8 mouse cellular contexts compared by ENCODE assay signal in the genomic region with DNA sequence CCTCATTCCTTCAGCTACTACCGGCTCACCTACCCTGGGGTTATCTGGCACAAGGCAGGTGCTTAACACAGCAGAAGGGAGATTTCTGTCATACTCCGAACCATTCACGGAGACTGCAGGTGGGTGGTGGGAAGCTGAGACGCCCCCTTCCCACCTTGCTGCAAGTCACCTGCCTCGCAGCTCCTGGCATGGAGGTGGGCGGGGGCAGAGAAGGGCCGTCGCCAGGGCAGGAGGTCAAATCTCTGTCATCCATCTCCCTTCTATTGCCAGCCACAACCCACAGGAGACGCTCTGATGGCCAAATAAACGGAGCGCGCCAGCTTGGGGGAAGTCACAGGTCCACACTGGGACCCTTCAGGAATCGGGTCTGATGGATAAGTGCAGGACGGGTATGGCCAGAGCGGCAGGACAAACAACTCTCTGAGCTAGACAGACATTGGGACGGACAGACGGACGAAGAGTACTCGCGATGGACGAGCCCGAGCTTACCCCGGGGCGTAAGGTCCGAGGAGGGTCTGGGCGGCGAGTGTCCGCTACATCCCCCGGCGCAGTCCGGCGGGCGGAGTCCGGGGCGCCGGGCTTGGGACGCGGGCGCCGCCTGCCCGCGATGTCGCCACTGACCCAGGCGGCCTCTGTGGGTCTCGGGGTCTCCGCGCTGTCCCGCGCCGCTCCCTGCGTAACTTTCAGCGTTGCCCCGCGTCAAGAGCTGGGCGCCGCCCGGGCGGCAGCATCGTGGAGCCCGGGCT. TPM values are rescaled to one million over a fixed set of nuclear protein-coding genes. Genes with fewer than 3 reads are reported as not detected.
DNase-seq lines count a peak whose midpoint lies in the region; ATAC-seq lines count a peak whose summit lies in the region.

A gene (minus strand): TSS at position 535 of the 746 bp plus-strand sequence.

- H3K9ac ChIP-seq in embryonic facial prominence, embryonic 14.5 days (ENCODE audit: low read depth, low read length), result peak within 1 kb of the TSS; percentile 64
- peak within 1 kb of the TSS; percentile 65 for H3K9ac ChIP-seq in midbrain, embryonic 16.5 days (ENCODE audit: low read depth, low read length)

- peak within 1 kb of the TSS; percentile 59 for H3K4me3 ChIP-seq in embryonic facial prominence, embryonic 14.5 days (ENCODE audit: low read depth, low read length)
- H3K4me3 ChIP-seq in midbrain, embryonic 16.5 days (ENCODE audit: low read depth, low read length), result peak within 1 kb of the TSS; percentile 58

- H3K27ac ChIP-seq in embryonic facial prominence, embryonic 14.5 days (replicated peaks; ENCODE audit: low read depth, low read length), result no peak within 1 kb of the TSS
- H3K27ac ChIP-seq in midbrain, embryonic 16.5 days (ENCODE audit: low read length), result no peak within 1 kb of the TSS

- no peaks in the 10 kb centered on the region for H3K9me3 ChIP-seq in embryonic facial prominence, embryonic 14.5 days (ENCODE audit: control insufficient read depth, low read length)
- H3K9me3 ChIP-seq in midbrain, embryonic 16.5 days (replicated peaks; ENCODE audit: control insufficient read depth, low read length, poor library complexity, severe bottlenecking), result no peaks in the 10 kb centered on the region

- ATAC-seq in embryonic facial prominence, embryonic 14.5 days (ENCODE audit: low read depth), result no peak
- no peak for ATAC-seq in midbrain, embryonic 16.5 days
- no peak for ATAC-seq in erythroblast, adult 5-6 weeks (replicated peaks; ENCODE audit: low FRiP score, poor library complexity, severe bottlenecking)
- no peak for ATAC-seq in inflammation-experienced regulatory T-cells, adult 6 months

- H3K4me2 ChIP-seq in embryonic facial prominence, embryonic 14.5 days (ENCODE audit: low read depth, low read length), result peak within 1 kb of the TSS; percentile 100
- peak within 1 kb of the TSS; percentile 99 for H3K4me2 ChIP-seq in midbrain, embryonic 16.5 days (ENCODE audit: low read length)

- DNase-seq in layer of hippocampus, adult 8-10 months (ENCODE audit: low spot score in 2 of 2), result no peak
- DNase-seq in layer of hippocampus, adult 11-12 months (ENCODE audit: low spot score), result no peak
- DNase-seq in embryonic facial prominence, embryonic 14.5 days (ENCODE audit: low spot score), result no peak
- DNase-seq in layer of hippocampus, postnatal 10 days (ENCODE audit: low spot score in 2 of 2), result no peak
- DNase-seq in thymus, postnatal 14 days, result no peak

- H3K36me3 ChIP-seq in embryonic facial prominence, embryonic 14.5 days (ENCODE audit: control insufficient read depth, insufficient read depth, low read length), result no peaks in the 10 kb centered on the region
- H3K36me3 ChIP-seq in midbrain, embryonic 16.5 days (ENCODE audit: control insufficient read depth, insufficient read depth, low read length), result no peaks in the 10 kb centered on the region

- peaks cover 81% of the 10 kb centered on the region for H3K27me3 ChIP-seq in embryonic facial prominence, embryonic 14.5 days (replicated peaks; ENCODE audit: control insufficient read depth, insufficient read depth, low read length)
- H3K27me3 ChIP-seq in midbrain, embryonic 16.5 days (ENCODE audit: control insufficient read depth, insufficient read depth, low read depth, low read length), result peaks cover 51% of the 10 kb centered on the region

- 1% methylated on average over 12 of the region's 60 CpGs for WGBS in embryonic facial prominence, embryonic 14.5 days
- under 1% methylated on average over 54 of the region's 60 CpGs for WGBS in midbrain, embryonic 16.5 days

- no peaks in the 10 kb centered on the region for H3K4me1 ChIP-seq in embryonic facial prominence, embryonic 14.5 days (ENCODE audit: control insufficient read depth, insufficient read depth, low read length)
- peaks cover 20% of the 10 kb centered on the region for H3K4me1 ChIP-seq in midbrain, embryonic 16.5 days (ENCODE audit: control insufficient read depth, insufficient read depth, low read length)

RNA-seq across cellular contexts. Expression of the gene that starts here (rescaled TPM):
- total RNA-seq in layer of hippocampus, adult 8-10 months (2022), result 10 to 100 TPM; 81.3 to 98.0 (median 88.7) TPM
- polyA plus RNA-seq in embryonic facial prominence, embryonic 14.5 days (2014; fragmentation: Nextera tagmentation; extraction: Ambion mirVana), result 0.07 and 0.09 TPM in 2 replicates
- 10 to 100 TPM; 57.7 to 66.4 TPM for total RNA-seq in layer of hippocampus, postnatal 10 days (2021)
- not detected in 2 replicates for polyA plus RNA-seq in midbrain, embryonic 16.5 days (2015; fragmentation: Nextera tagmentation; extraction: Ambion mirVana)
- total RNA-seq in erythroblast, adult 5-6 weeks (2015; ENCODE audit: low replicate concordance), result not detected in 2 replicates
- not detected in 2 replicates for total RNA-seq in erythroblast, adult 5-6 weeks (2017; ENCODE audit: low replicate concordance)
- not detected for polyA plus RNA-seq in inflammation-experienced regulatory T-cells, adult 6 months (2017; shearing (Covaris generic))

Comparison
In these comparisons a context has a peak if more than half of its experiments do, and no peak if none do; other contexts are left out.
1. RNA of the gene that starts here (total RNA-seq): 81.3 to 98.0 TPM in layer of hippocampus, adult 8-10 months and 57.7 to 66.4 TPM in layer of hippocampus, postnatal 10 days; not detected in erythroblast, adult 5-6 weeks; every median in the first group is over 10 times any median in the second.